Mouse (Mus musculus): ENCODE measurements at regions not wholly inside any gene's neighbourhood (a gene's known extent, or its start where the extent isn't known, plus 50 kb on each side); places are given as distances from the start of the nearest gene placed in this dataset.

DNA sequence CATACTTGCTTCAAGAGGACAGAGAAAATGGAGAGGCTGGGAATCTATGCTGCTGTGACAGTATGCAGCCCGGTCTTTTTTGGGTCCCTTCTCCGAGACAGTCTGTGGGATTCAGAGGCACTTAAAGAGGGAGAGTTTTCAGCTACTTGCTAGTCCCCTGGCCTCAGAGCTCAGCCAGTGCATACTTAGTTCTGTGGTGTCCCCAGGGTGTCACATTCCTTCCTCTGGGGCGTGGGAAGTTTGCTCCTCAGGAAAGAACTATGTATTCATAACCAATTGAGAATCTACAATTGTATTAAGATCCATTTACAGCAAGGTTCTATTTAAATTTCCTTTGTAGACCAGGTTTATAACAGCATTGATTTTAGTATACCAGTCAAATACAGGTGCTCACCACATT lies 1328.1 kb upstream of the Zeb2 start:
- H3K27me3 ChIP-seq (ENCODE audit: control insufficient read depth in 1 of 2, insufficient read depth in 2 of 2, low read length in 2 of 2): no peaks in the 10 kb centered on the region
- DNase-seq (ENCODE audit: low read depth, low spot score): no peak
- H3K79me2 ChIP-seq (ENCODE audit: control insufficient read depth, insufficient read depth, low read length, poor library complexity): no peaks in the 10 kb centered on the region
- H3K9me3 ChIP-seq (replicated peaks; ENCODE audit: insufficient read depth, low read length): no peaks in the 10 kb centered on the region
- H3K4me1 ChIP-seq (ENCODE audit: control insufficient read depth in 1 of 2, insufficient read depth in 2 of 2, low read length in 2 of 2): peaks cover 2 to 9% of the 10 kb centered on the region in 2 experiments; a peak in 3 of 4 replicates
- TF ChIP-seq MAZ (IDR thresholded peaks at IDR 0.05; ENCODE audit: low read depth, low read length) (no peak), TCF12 (IDR thresholded peaks at IDR 0.05; ENCODE audit: low read depth, low read length) (no peak), TAL1 (IDR thresholded peaks at IDR 0.05; ENCODE audit: low read length) (no peak), SIN3A (IDR thresholded peaks at IDR 0.05; ENCODE audit: low read length) (no peak)
- H3K27ac ChIP-seq (ENCODE audit: control insufficient read depth, low read depth, low read length): no peak overlapping the region
- no peak overlapping the region for H3K4me3 ChIP-seq (ENCODE audit: control insufficient read depth in 1 of 2, insufficient read depth in 1 of 2, low read depth in 2 of 2, low read length in 2 of 2)
- H3K36me3 ChIP-seq (ENCODE audit: control insufficient read depth in 1 of 2, insufficient read depth in 2 of 2, low read length in 2 of 2): peaks cover 0 to 6% of the 10 kb centered on the region in 2 experiments; a peak in 2 of 4 replicates
- H3K9ac ChIP-seq (ENCODE audit: control insufficient read depth, low read depth, low read length, poor library complexity, severe bottlenecking): no peak overlapping the region

DNA sequence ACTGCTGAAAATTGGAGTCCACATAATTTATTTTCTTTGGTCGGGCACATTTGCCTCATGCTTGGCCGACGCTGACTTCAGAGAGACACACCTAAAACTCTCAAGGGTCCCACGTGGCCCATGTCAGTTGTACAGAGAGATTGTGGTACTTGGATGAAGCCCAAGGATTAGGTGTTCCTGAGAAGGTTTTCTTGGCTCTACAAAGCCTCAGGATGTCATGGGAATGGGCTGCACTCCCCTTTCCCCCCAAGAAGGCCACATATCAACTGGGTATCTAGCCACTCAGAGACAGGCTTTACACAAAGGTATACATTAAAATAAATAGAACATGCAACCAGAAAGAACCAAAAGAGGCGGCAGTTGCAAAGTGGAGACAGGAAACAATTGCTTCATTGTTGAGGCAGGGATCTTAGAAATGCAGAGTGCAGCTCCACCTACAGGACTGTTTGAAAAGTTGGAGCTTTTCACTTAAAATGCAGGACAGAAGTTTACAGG lies 1326.5 kb upstream of the Zeb2 start:
- peak overlapping the region; percentile 29 to 41 for H3K4me3 ChIP-seq (ENCODE audit: control insufficient read depth in 1 of 2, insufficient read depth in 1 of 2, low read depth in 2 of 2, low read length in 2 of 2)
- peak overlapping the region; percentile 59 for H3K9ac ChIP-seq (ENCODE audit: control insufficient read depth, low read depth, low read length, poor library complexity, severe bottlenecking)
- H3K27ac ChIP-seq (ENCODE audit: control insufficient read depth, low read depth, low read length): peak overlapping the region; percentile 68
- H3K9me3 ChIP-seq (replicated peaks; ENCODE audit: insufficient read depth, low read length): no peaks in the 10 kb centered on the region
- peaks cover 0 to 10% of the 10 kb centered on the region in 2 experiments; a peak in 2 of 4 replicates for H3K36me3 ChIP-seq (ENCODE audit: control insufficient read depth in 1 of 2, insufficient read depth in 2 of 2, low read length in 2 of 2)
- peaks cover 2 to 9% of the 10 kb centered on the region in 2 experiments; a peak in 3 of 4 replicates for H3K4me1 ChIP-seq (ENCODE audit: control insufficient read depth in 1 of 2, insufficient read depth in 2 of 2, low read length in 2 of 2)
- no peaks in the 10 kb centered on the region for H3K27me3 ChIP-seq (ENCODE audit: control insufficient read depth in 1 of 2, insufficient read depth in 2 of 2, low read length in 2 of 2)
- no peaks in the 10 kb centered on the region for H3K79me2 ChIP-seq (ENCODE audit: control insufficient read depth, insufficient read depth, low read length, poor library complexity)
- DNase-seq (ENCODE audit: low read depth, low spot score): peak; percentile 85
- no peak for TF ChIP-seq MAFK (IDR thresholded peaks at IDR 0.05; ENCODE audit: borderline replicate concordance, low read depth, low read length)
- TF ChIP-seq ZC3H11A (IDR thresholded peaks at IDR 0.05; ENCODE audit: low read depth, low read length): peak; percentile 97
- peak; percentile 92 for TF ChIP-seq SMC3 (IDR thresholded peaks at IDR 0.05; ENCODE audit: low read depth, low read length)
- TF ChIP-seq CHD1 (IDR thresholded peaks at IDR 0.05; ENCODE audit: low read depth, low read length): 0 out of 2 replicates have a peak, but pooled peaks have one; percentile 55
- no peak for TF ChIP-seq TCF12 (IDR thresholded peaks at IDR 0.05; ENCODE audit: low read depth, low read length)
- no peak; the same call in 1 of the 2 replicates for TF ChIP-seq MYB (IDR thresholded peaks at IDR 0.05; ENCODE audit: low read depth, low read length)
- no peak for TF ChIP-seq CHD2 (IDR thresholded peaks at IDR 0.05; ENCODE audit: low read length)
- no peak for TF ChIP-seq MEF2A (IDR thresholded peaks at IDR 0.05; ENCODE audit: extremely low read depth, insufficient replicate concordance, low read depth, low read length, poor library complexity, severe bottlenecking)
- no peak for TF ChIP-seq TAL1 (IDR thresholded peaks at IDR 0.05; ENCODE audit: low read length)
- TF ChIP-seq USF1 (IDR thresholded peaks at IDR 0.05; ENCODE audit: low read depth, low read length): peak; percentile 72; the same call in 1 of the 2 replicates
- no peak for TF ChIP-seq ZKSCAN1 (IDR thresholded peaks at IDR 0.05; ENCODE audit: low read depth, low read length)
- TF ChIP-seq MXI1 (IDR thresholded peaks at IDR 0.05; ENCODE audit: low read depth, low read length): peak; percentile 85
- TF ChIP-seq POLR2AphosphoS2 (IDR thresholded peaks at IDR 0.05; ENCODE audit: low read length): no peak
- no peak for TF ChIP-seq TBP (IDR thresholded peaks at IDR 0.05; ENCODE audit: low read depth, low read length)
- no peak for TF ChIP-seq GATA1 (IDR thresholded peaks at IDR 0.05; ENCODE audit: low read depth, low read length)
- no peak for TF ChIP-seq ZMIZ1 (IDR thresholded peaks at IDR 0.05; ENCODE audit: low read depth, low read length)
- no peak for TF ChIP-seq MAZ (IDR thresholded peaks at IDR 0.05; ENCODE audit: low read depth, low read length)
- TF ChIP-seq MAX (IDR thresholded peaks at IDR 0.05; ENCODE audit: low read length): peak; percentile 79
- peak; percentile 49 to 91 (median 63) for TF ChIP-seq CTCF (IDR thresholded peaks at IDR 0.05 in 2 of 3, conservative IDR thresholded peaks at IDR 0.05 in 1 of 3; ENCODE audit: control insufficient read depth in 1 of 3, insufficient read depth in 1 of 3, low read depth in 2 of 3, low read length in 3 of 3, poor library complexity in 1 of 3, severe bottlenecking in 1 of 3)
- no peak for TF ChIP-seq GABPA (IDR thresholded peaks at IDR 0.05; ENCODE audit: low read depth, low read length)
- TF ChIP-seq NRF1 (IDR thresholded peaks at IDR 0.05; ENCODE audit: insufficient read depth, low read depth, low read length, poor library complexity, severe bottlenecking): no peak
- TF ChIP-seq EP300 (IDR thresholded peaks at IDR 0.05; ENCODE audit: low read depth in 1 of 2, low read length in 2 of 2): no peak
- no peak for TF ChIP-seq POLR2AphosphoS5 (IDR thresholded peaks at IDR 0.05; ENCODE audit: borderline replicate concordance, low read depth, low read length)
- TF ChIP-seq USF2 (IDR thresholded peaks at IDR 0.05; ENCODE audit: borderline replicate concordance in 1 of 2, insufficient read depth in 1 of 2, low read depth in 1 of 2, low read length in 2 of 2): no peak
- TF ChIP-seq ZNF384 (IDR thresholded peaks at IDR 0.05; ENCODE audit: low read depth, low read length): no peak
- TF ChIP-seq KAT2A (conservative IDR thresholded peaks at IDR 0.05; ENCODE audit: low read depth, low read length): no peak
- TF ChIP-seq BHLHE40 (IDR thresholded peaks at IDR 0.05; ENCODE audit: borderline replicate concordance, low read depth, low read length): no peak
- TF ChIP-seq SIN3A (IDR thresholded peaks at IDR 0.05; ENCODE audit: low read length): peak; percentile 67
- no peak for TF ChIP-seq ETS1 (IDR thresholded peaks at IDR 0.05; ENCODE audit: low read depth, low read length)
- no peak for TF ChIP-seq E2F4 (IDR thresholded peaks at IDR 0.05; ENCODE audit: borderline replicate concordance, low read depth, low read length)
- no peak for TF ChIP-seq POLR2A (IDR thresholded peaks at IDR 0.05; ENCODE audit: control insufficient read depth in 1 of 2, insufficient read depth in 1 of 2, low read depth in 1 of 2, low read length in 2 of 2, poor library complexity in 1 of 2)
